Mouse (Mus musculus): ENCODE results near the gene Scaper.
A peak's percentile ranks its signal among the peaks of the same experiment; 100 is the strongest.

Gene Scaper

GRCm38 (mm10) chr9:55937664-55938617 is at the start of gene Scaper:
TSS of gene Scaper (minus strand) at chr9:55938119.
- DNase-seq (ENCODE audit: low spot score): peak; percentile 80

- DNase-seq (ENCODE audit: low spot score): no peak
Observed at GRCm38 (mm10) chr9:55946819-55947218, 8.9 kb upstream of the Scaper start.

DNA sequence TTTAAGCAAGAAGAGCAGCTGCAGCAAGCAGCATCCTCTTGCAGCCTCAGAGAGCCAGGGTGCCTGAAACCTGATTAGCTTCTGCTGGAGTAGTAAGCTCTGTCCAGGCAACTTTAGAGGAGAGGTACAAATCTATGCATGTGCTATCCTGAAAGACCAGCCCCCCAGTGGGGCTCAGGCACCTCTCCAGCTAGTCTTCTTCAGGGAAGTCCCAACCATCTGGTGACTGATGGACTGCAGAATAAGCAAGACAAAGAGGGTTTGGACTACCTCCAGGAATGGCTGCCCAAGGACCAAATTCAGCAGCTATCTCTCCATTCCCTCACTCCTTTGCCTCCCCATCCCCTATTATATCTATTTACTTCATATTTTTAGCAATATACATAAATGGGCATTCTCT is 3.4 kb upstream of the Scaper start:
- no peak for DNase-seq (ENCODE audit: low spot score)

DNA sequence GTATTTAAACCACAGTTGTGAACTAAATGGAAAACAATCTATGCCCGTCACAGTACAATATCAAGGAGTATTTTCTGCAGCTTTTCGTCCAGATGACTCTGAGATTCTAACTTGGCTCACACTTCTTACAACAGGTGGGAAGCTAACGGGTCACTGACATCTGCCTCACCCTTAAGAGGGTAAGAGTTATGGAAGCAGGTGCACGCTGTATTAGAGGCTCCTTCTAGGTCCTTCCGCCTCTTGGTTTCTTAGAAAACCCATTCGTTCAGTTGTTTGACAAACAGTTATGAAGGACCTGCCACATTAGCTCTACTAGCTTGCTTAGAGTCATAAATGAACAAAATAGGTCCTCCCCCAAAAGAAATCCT is 683 bp upstream of the Scaper start:
- DNase-seq (ENCODE audit: low spot score): no peak

DNA sequence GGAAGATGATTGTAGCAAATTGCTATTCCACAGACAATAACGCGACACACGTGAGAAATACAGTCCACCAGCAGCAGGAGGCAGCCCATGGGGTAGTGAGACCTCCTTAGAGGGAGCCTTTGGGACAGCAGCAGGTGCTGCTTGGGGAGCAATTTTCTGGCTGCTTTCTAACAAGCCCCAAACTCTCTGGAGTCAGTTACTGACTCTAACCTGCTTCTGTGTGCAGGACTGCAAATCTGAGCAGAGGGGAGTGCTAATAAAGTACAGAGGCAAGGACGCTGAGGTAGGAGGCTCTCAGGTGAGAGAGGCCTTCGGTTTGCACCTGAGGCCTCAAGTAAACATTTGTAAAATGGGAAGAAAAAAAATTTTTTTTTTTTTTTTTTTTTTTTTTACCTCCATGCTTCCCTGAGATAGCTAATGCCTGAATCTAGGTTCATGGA is 675 bp downstream of the Scaper start:
- no peak for DNase-seq (ENCODE audit: low spot score)

DNA sequence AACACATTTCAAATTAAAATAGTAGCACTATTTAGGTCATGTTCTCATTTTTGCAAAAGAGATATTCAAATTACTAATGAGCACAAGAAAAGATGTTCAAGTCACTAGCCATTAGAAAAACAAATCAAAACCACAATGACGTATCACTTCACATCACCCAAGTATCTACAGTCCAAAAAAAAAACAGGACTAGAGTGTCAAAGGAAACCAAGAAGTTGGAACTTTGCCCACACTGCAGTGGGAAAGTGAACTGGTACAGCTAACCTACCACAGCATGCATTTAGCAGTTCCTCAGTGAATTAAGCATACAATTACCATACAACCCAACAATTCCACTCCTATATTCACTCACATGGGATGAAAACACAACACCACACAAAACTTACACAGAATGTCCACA is 5.4 kb downstream of the Scaper start:
- DNase-seq (ENCODE audit: low spot score): no peak

DNA sequence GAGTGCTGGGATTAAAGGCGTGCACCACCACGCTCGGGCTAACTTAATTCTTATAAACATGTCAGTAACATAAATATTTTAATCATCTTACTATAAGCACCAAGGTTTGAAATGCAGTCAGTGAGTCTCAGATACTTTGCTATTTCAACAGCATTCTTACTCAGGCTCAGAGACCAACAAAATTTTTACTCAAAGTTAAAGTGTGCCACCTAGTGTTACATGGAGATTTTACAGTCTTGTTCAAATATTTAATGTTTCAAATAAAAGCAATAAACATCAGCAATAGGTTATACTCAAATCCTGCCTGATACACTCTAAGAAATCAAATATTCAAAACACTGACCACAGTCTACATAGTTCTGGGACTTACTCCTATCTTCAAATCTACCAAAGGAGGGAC is 19.3 kb downstream of the Scaper start:
- DNase-seq (ENCODE audit: low spot score): no peak

GRCm38 (mm10) chr9:55916751-55917150 is 21.2 kb downstream of the Scaper start:
- DNase-seq (ENCODE audit: low spot score): no peak

GRCm38 (mm10) chr9:55911481-55911880 is 26.4 kb downstream of the Scaper start:
- DNase-seq (ENCODE audit: low spot score): no peak

DNA sequence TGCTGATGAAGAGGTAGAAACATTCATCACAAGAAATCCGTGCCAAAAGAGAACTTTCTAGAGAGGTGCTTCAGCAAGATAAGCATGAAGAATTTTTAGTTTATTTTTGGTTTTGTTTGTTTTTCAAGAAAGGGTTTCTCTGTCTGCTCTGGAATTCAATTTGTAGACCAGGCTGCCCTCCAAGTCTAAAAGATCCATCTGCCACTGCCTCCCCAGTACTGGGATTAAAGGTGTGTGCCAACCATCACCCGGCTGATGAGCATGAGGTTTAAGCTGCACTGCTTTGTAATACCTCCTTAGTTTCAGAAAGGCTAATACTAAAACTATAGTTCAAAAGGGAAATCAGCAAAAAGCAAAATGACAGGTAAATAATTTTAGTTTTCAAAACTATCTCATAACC is 35.0 kb downstream of the Scaper start:
- no peak for DNase-seq (ENCODE audit: low spot score)

DNA sequence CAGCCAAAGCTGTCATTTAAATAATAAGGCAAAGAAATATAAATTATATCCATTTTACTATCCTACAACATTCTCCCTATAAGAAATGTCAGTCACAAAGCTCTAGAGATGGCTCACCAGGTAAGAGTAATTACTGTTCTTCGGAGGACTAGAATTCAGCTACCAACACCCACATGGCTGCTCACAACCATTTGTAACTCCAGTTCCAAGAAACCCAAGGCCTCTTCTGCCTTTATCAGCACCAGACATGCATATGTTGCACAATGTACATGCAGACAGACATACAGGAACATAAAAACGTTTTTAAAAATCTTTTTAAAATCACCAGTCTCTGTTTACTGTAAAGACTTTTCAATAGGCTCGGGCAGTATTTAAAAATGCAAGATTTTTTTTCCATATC is 36.3 kb downstream of the Scaper start:
- no peak for DNase-seq (ENCODE audit: low spot score)

GRCm38 (mm10) chr9:55900531-55900930 is 37.4 kb downstream of the Scaper start:
- no peak for DNase-seq (ENCODE audit: low spot score)

GRCm38 (mm10) chr9:55878066-55878465 is 59.9 kb downstream of the Scaper start:
- no peak for DNase-seq (ENCODE audit: low spot score)

DNA sequence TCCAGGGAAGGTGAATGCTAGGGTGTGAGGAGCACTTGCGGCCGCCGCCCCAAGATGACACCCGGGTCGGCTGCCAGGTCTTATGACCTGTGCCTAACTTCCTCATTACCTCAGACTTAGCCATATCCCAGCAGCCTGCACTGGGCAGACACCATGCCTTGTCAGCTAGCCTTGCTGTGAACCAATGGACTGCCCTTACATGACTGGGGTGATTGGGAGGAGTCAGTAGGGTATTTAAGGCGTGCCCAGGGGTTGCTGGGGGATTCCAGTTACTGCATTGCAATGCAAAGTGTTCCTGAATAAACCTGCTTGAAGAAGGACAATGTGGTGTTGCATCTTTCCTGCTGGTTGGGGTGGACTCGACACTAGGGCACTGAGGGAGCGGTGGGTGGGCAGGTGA is 148.5 kb downstream of the Scaper start:
- DNase-seq (ENCODE audit: low spot score): no peak

DNA sequence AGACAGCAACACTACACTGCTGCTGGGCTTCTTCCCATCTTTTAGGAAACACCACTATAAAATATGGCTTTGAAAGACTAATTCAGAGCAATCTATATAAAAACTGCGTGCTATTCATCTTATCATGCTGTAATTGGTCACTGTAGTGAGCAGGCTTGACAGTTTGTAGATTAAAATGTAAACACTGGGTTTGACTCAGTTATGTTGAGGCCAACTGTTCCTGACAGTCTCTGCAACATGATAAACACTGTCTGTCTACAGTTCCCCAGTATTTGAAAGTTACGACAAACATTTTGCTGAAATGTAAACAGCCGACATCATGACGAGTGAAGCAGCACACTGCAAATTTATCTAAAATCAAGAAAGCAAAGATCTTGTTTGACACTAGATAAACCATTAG is 225.9 kb downstream of the Scaper start:
- DNase-seq (ENCODE audit: low spot score): no peak

DNA sequence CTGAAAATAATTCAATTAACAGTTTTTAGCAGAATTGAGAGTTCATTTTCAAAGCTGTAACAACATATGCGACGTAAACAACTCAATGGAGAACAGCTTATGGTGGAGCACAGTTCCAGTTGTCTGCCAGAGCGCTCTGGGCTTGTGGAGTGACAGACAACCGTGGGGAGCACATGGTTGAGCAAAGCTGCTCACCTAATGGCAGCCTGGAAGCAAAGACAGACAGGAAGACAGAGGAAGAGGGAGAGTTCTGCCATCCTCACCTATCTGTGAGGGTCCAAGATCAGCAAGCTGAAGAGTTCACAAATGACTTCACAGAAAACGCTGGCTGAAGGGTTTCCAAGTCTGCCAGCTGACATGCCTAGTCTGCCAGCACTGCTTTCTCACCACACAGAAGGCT is 227.4 kb downstream of the Scaper start:
- no peak for DNase-seq (ENCODE audit: low spot score)

DNA sequence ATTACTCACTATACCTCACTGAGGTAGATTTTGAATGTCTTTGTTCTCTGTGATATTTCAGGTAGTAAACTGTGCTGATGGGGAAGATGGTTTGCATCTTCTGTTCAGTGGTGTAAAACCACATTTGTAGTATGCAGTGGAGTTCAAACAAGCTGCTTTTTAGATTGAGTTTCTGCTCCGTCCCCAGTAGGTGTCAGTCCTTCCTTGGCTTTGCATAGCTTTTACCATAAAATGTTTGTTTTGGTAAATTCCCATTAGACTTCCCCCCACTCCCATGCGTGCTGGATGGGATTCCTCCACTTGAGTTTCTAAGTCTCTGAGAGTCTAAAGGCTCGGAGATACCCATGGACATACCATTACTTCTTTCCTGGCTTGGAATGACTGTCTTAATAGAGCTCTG is 231.3 kb downstream of the Scaper start:
- DNase-seq (ENCODE audit: low spot score): no peak

DNA sequence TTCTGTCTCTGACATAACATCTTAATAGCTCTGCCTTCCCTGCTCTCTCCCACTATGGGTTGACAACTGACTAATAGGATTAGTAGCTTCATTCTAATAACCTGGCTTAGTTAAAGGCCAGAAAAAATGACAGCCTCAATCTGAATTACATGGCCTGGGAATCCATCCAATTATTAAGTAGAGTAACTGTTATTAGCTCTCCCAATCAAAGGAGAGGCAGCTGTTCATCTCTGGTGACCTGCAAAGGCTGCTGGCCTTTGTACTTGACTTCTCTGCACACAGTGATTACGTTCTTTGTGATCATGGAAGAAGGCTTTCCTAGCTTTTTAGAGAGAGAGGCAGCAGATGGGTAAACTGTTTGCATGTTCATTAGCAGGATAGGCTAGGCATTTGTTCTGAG is 242.6 kb downstream of the Scaper start:
- DNase-seq (ENCODE audit: low spot score): no peak

DNA sequence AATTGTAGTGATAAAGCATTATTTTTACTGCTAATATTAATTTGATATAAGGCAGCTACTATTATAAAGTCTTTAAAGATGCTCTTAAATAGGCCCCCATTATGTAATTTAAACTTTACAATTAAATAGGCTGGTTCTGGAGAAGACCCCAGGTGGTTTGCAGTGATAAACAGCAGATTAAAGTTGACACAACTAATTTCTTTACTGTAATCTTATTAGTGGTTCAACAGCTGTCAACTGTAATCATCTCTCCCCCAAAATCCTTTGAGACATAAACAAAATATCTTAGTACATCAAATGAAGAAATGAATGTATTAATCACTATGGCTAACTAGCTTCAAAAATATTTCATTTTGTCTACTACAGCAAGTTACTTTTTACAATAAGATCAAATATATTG is 260.8 kb downstream of the Scaper start:
- no peak for DNase-seq (ENCODE audit: low spot score)

GRCm38 (mm10) chr9:55646444-55646843 is 291.5 kb downstream of the Scaper start:
- DNase-seq (ENCODE audit: low spot score): no peak

GRCm38 (mm10) chr9:55626990-55627389 is 310.9 kb downstream of the Scaper start:
- no peak for DNase-seq (ENCODE audit: low spot score)

- peak; percentile 1 for DNase-seq (ENCODE audit: low spot score)
Observed at GRCm38 (mm10) chr9:55614711-55615110, 323.2 kb downstream of the Scaper start.

GRCm38 (mm10) chr9:55609751-55610150 is 328.2 kb downstream of the Scaper start:
- DNase-seq (ENCODE audit: low spot score): no peak
